Mouse (Mus musculus): ENCODE results near the gene Ost4. TPM values are rescaled to one million over a fixed set of nuclear protein-coding genes. Genes with fewer than 3 reads are reported as not detected.
"Not testable (repeated sequence)": the region's sequence is repeated elsewhere in the genome, so short reads cannot be mapped to it uniquely, and the experiment has no call there.

Ost4 gene
- polyA plus RNA-seq, 1 experiment from 2014 or later: 407 TPM

- Histone ChIP-seq H3K9me3 (no peaks in the 10 kb centered on the region), H3K4me1 (peaks cover 29% of the 10 kb centered on the region), H3K4me3 (peak overlapping the region; percentile 77), H3K27ac (replicated peaks) (peak overlapping the region; percentile 99), H3K27me3 (replicated peaks; ENCODE audit: low read depth, poor library complexity, severe bottlenecking) (no peaks in the 10 kb centered on the region), H3K36me3 (replicated peaks) (peaks cover 21% of the 10 kb centered on the region)
- WGBS: under 1% methylated on average over 19 of the region's 19 CpGs
- peak; percentile 85 for DNase-seq (ENCODE audit: low spot score)
These were observed 20.2 kb downstream of the Ost4 start for GRCm38 (mm10) chr5:30887331-30887761.

GRCm38 (mm10) chr5:30886731-30887130 lies 20.9 kb downstream of the Ost4 start:
- no peak for DNase-seq (ENCODE audit: low spot score)

GRCm38 (mm10) chr5:30886209-30886608 lies 21.4 kb downstream of the Ost4 start:
- peak overlapping the region; percentile 77; the same call in 1 of the 2 replicates for H3K4me3 ChIP-seq
- DNase-seq (ENCODE audit: low spot score): no peak
- peaks cover 29% of the 10 kb centered on the region for H3K4me1 ChIP-seq
- peaks cover 9% of the 10 kb centered on the region for H3K36me3 ChIP-seq (replicated peaks)
- H3K27ac ChIP-seq (replicated peaks): peak overlapping the region; percentile 99; the same call in 1 of the 2 replicates
- no peaks in the 10 kb centered on the region for H3K9me3 ChIP-seq
- WGBS: 66% methylated on average over 4 of the region's 4 CpGs
- H3K27me3 ChIP-seq (replicated peaks; ENCODE audit: low read depth, poor library complexity, severe bottlenecking): no peaks in the 10 kb centered on the region

More at GRCm38 (mm10) chr5:30886731-30887130, 20.9 kb downstream of the Ost4 start:
- peaks cover 15% of the 10 kb centered on the region for H3K36me3 ChIP-seq (replicated peaks)
- H3K27ac ChIP-seq (replicated peaks): peak overlapping the region; percentile 99
- 36% methylated on average over 5 of the region's 5 CpGs for WGBS
- peak overlapping the region; percentile 77 for H3K4me3 ChIP-seq
- no peaks in the 10 kb centered on the region for H3K27me3 ChIP-seq (replicated peaks; ENCODE audit: low read depth, poor library complexity, severe bottlenecking)
- no peaks in the 10 kb centered on the region for H3K9me3 ChIP-seq
- H3K4me1 ChIP-seq: peaks cover 29% of the 10 kb centered on the region

DNA sequence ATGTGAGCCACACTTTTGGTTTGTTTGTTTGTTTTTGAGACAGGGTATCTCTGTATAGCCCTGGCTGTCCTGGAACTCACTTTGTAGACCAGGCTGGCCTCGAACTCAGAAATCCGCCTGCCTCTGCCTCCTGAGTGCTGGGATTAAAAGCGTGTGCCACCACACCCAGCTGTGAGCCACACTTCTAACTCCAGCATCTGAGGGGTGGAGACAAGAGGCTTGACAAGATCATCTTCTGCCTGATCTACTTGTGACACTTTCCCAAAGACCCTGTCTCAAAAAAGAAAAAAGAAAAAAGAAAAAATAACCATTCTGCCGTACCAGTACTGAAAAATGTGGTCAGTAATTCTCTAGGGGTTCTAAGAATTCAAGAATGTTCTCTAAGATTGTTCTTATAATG lies 25.7 kb downstream of the Ost4 start:
- DNase-seq (ENCODE audit: low spot score); H3K27ac ChIP-seq (replicated peaks); H3K4me3 ChIP-seq; H3K27me3 ChIP-seq (replicated peaks; ENCODE audit: low read depth, poor library complexity, severe bottlenecking); H3K9me3 ChIP-seq: not testable (repeated sequence)
- 84% methylated on average over 4 of the region's 4 CpGs for WGBS
- H3K36me3 ChIP-seq (replicated peaks): peaks cover 15% of the 10 kb centered on the region
- H3K4me1 ChIP-seq: peaks cover 17% of the 10 kb centered on the region

- WGBS: 85% methylated on average over 5 of the region's 5 CpGs
- H3K27ac ChIP-seq (replicated peaks): no peak overlapping the region
- peaks cover 12% of the 10 kb centered on the region for H3K4me1 ChIP-seq
- DNase-seq (ENCODE audit: low spot score): no peak
- peaks cover 39% of the 10 kb centered on the region for H3K36me3 ChIP-seq (replicated peaks)
- H3K27me3 ChIP-seq (replicated peaks; ENCODE audit: low read depth, poor library complexity, severe bottlenecking): no peaks in the 10 kb centered on the region
- no peaks in the 10 kb centered on the region for H3K9me3 ChIP-seq
- H3K4me3 ChIP-seq: no peak overlapping the region
These were observed 28.1 kb downstream of the Ost4 start for GRCm38 (mm10) chr5:30879347-30879943.

GRCm38 (mm10) chr5:30878616-30879015 lies 29.0 kb downstream of the Ost4 start:
- peaks cover 48% of the 10 kb centered on the region for H3K36me3 ChIP-seq (replicated peaks)
- H3K9me3 ChIP-seq: no peaks in the 10 kb centered on the region
- no peaks in the 10 kb centered on the region for H3K27me3 ChIP-seq (replicated peaks; ENCODE audit: low read depth, poor library complexity, severe bottlenecking)
- no peak overlapping the region for H3K27ac ChIP-seq (replicated peaks)
- 43% methylated on average over 6 of the region's 6 CpGs for WGBS
- peaks cover 12% of the 10 kb centered on the region for H3K4me1 ChIP-seq
- H3K4me3 ChIP-seq: no peak overlapping the region
- no peak for DNase-seq (ENCODE audit: low spot score)

DNA sequence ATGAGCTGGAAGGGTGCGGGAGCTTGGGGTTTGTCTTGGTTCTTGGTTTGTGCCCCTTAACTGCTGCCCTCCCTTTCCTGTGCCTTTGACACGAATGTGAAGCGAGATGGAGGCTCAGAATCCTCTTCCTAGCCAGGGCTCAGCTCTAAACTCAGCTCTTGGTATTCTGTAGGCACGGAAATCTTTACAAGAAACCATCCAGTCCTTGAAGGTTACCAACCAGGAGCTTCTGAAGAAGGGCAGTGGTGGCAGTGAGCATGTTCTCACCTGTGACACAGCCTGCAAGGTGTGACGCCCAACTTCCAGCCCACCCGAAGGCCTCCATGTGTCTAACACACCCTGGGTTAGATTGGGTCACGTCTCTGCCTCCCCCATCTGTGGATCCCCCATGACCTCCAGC lies 33.2 kb downstream of the Ost4 start:
- no peak for DNase-seq (ENCODE audit: low spot score)
- 93% methylated on average over 7 of the region's 7 CpGs for WGBS
- Histone ChIP-seq H3K36me3 (replicated peaks) (peaks cover 78% of the 10 kb centered on the region), H3K4me3 (no peak overlapping the region), H3K9me3 (no peaks in the 10 kb centered on the region), H3K27ac (replicated peaks) (no peak overlapping the region), H3K27me3 (replicated peaks; ENCODE audit: low read depth, poor library complexity, severe bottlenecking) (no peaks in the 10 kb centered on the region), H3K4me1 (peaks cover 23% of the 10 kb centered on the region)

DNA sequence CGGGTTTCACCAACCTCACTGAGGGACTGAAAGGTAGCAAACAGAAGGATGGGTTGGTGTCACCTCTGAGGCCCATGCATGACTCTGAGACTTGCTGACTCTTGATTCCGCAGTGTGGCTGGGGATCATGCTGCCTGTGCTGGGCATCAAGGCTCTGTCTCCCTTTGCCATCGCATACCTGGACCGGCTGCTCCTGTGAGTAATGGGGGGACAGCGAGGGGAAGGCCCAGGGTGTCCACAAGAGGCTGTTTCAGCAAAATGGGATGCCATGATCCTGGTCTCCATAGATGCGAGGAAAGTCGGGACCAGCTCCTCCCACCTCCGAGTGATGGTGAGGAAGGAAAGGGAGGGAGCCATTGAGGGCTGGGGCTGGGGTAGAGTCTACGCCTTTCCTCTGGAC lies 35.0 kb downstream of the Ost4 start:
- no peak overlapping the region for H3K4me3 ChIP-seq
- no peaks in the 10 kb centered on the region for H3K27me3 ChIP-seq (replicated peaks; ENCODE audit: low read depth, poor library complexity, severe bottlenecking)
- no peaks in the 10 kb centered on the region for H3K9me3 ChIP-seq
- peaks cover 19% of the 10 kb centered on the region for H3K4me1 ChIP-seq
- peaks cover 70% of the 10 kb centered on the region for H3K36me3 ChIP-seq (replicated peaks)
- no peak overlapping the region for H3K27ac ChIP-seq (replicated peaks)
- DNase-seq (ENCODE audit: low spot score): no peak
- 92% methylated on average over 9 of the region's 9 CpGs for WGBS

GRCm38 (mm10) chr5:30870131-30870406 lies 37.5 kb downstream of the Ost4 start:
- H3K9me3 ChIP-seq: no peaks in the 10 kb centered on the region
- no peak for DNase-seq (ENCODE audit: low spot score)
- peaks cover 19% of the 10 kb centered on the region for H3K4me1 ChIP-seq
- H3K27ac ChIP-seq (replicated peaks): peak overlapping the region; percentile 92
- peak overlapping the region; percentile 91 for H3K4me3 ChIP-seq
- H3K36me3 ChIP-seq (replicated peaks): peaks cover 55% of the 10 kb centered on the region
- no peaks in the 10 kb centered on the region for H3K27me3 ChIP-seq (replicated peaks; ENCODE audit: low read depth, poor library complexity, severe bottlenecking)
- 34% methylated on average over 2 of the region's 2 CpGs for WGBS

DNA sequence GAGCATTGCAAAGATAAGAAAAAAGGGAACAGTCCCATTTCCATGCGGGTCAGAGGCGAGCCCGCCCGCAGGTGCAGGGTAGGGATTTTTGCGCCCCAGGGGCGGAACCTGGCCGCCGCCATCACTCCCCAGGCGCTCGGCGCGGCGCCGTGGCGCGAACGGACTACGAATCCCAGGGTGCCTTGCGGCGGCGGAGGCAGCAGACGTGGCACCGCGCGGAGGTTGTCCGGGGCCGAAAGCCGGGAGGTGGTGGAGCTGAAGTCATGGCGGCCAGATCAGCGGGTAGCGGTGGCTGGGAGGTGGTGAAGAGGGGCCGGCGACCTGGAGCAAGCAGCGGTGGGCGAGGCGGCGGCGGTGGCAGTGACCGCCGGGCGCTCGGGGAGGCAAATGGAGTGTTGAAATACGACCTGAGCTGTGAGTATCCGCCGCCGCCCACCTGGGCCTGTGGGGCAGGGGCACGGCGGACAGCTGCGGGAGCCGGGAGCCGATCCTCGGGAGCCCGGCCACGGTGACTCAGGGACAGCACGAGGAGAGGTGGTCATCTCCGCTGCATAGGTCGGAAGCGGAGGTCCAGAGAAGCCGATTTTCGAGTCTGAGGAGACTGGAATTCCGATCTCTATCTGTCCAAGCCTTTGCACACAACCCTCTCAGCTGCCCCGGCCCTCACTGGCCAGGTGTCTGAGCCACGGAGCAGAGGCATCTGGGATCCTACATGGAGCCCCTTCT lies 38.0 kb downstream of the Ost4 start:
- peak; percentile 93 for DNase-seq (ENCODE audit: low spot score)
- WGBS: under 1% methylated on average over 63 of the region's 63 CpGs
- H3K27ac ChIP-seq (replicated peaks): peak overlapping the region; percentile 92
- H3K9me3 ChIP-seq: no peaks in the 10 kb centered on the region
- H3K4me1 ChIP-seq: peaks cover 20% of the 10 kb centered on the region
- H3K36me3 ChIP-seq (replicated peaks): peaks cover 55% of the 10 kb centered on the region
- peak overlapping the region; percentile 91 for H3K4me3 ChIP-seq
- H3K27me3 ChIP-seq (replicated peaks; ENCODE audit: low read depth, poor library complexity, severe bottlenecking): 0 out of 2 replicates have a peak, but pooled peaks cover under 1% of the 10 kb centered on the region

GRCm38 (mm10) chr5:30868981-30869380 lies 38.6 kb downstream of the Ost4 start:
- 0 out of 2 replicates have a peak, but pooled peaks cover 6% of the 10 kb centered on the region for H3K27me3 ChIP-seq (replicated peaks; ENCODE audit: low read depth, poor library complexity, severe bottlenecking)
- peak; percentile 57 for DNase-seq (ENCODE audit: low spot score)
- peak overlapping the region; percentile 92 for H3K27ac ChIP-seq (replicated peaks)
- H3K36me3 ChIP-seq (replicated peaks): peaks cover 49% of the 10 kb centered on the region
- H3K4me3 ChIP-seq: peak overlapping the region; percentile 91
- peaks cover 25% of the 10 kb centered on the region for H3K4me1 ChIP-seq
- WGBS: 14% methylated on average over 9 of the region's 9 CpGs
- H3K9me3 ChIP-seq: no peaks in the 10 kb centered on the region

DNA sequence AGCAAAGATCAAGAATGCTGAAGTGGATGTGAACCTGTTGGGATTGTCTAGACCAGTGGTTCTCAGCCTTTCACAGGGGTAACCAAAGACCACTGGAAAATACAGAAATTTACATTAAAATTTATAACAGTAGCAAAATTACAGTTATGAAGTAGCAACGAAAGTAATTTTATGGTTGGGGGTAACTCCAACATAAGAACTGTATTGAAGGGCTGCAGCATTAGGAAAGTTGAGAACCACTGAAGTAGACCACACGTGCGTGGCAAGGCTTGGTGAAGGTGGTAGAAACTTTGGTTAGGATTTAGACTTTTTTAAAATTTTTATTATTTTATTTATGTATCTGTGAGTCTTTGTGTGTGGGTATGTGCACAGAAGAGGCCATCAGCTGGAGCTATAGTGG lies 39.9 kb downstream of the Ost4 start, which contains the start of gene Tmem214:
Gene Tmem214, plus strand, starts transcription at position 301 of the 400 bp plus-strand sequence.
- peak within 1 kb of the TSS; percentile 92 for H3K27ac ChIP-seq (replicated peaks)
- 93% methylated on average over 3 of the region's 3 CpGs for WGBS
- peak within 1 kb of the TSS; percentile 91 for H3K4me3 ChIP-seq
- H3K36me3 ChIP-seq (replicated peaks): peaks cover 36% of the 10 kb centered on the region
- H3K27me3 ChIP-seq (replicated peaks; ENCODE audit: low read depth, poor library complexity, severe bottlenecking): 0 out of 2 replicates have a peak, but pooled peaks cover 9% of the 10 kb centered on the region
- no peak for DNase-seq (ENCODE audit: low spot score)
- H3K9me3 ChIP-seq: no peaks in the 10 kb centered on the region
- peaks cover 30% of the 10 kb centered on the region for H3K4me1 ChIP-seq

- no peak overlapping the region for H3K4me3 ChIP-seq
- WGBS: 88% methylated on average over 3 of the region's 3 CpGs
- H3K4me1 ChIP-seq: peaks cover 30% of the 10 kb centered on the region
- 0 out of 2 replicates have a peak, but pooled peaks cover 9% of the 10 kb centered on the region for H3K27me3 ChIP-seq (replicated peaks; ENCODE audit: low read depth, poor library complexity, severe bottlenecking)
- peaks cover 28% of the 10 kb centered on the region for H3K36me3 ChIP-seq (replicated peaks)
- no peaks in the 10 kb centered on the region for H3K9me3 ChIP-seq
- no peak for DNase-seq (ENCODE audit: low spot score)
- H3K27ac ChIP-seq (replicated peaks): no peak overlapping the region
These were observed 40.7 kb downstream of the Ost4 start for GRCm38 (mm10) chr5:30866871-30867270.
